Mouse (Mus musculus) hindbrain, postnatal 0 days (tissue): ENCODE results near the gene Nup214. TPM values are rescaled to one million over a fixed set of nuclear protein-coding genes. Genes with fewer than 3 reads are reported as not detected.

Experiments used
- ATAC-seq: fragments of 200-750 bp; cut with Nextera tagmentation; 2 replicates; pipeline ENCODE4 v1.8.0; 2017; ENCODE audit warnings: mild to moderate bottlenecking, moderate TSS enrichment, moderate library complexity
- DNase-seq: peaks from one replicate; pipeline ENCODE4 v3.0.0-alpha.2; 2015; ENCODE audit warnings: low spot score
- H3K27ac ChIP-seq: fragments of 300-500 bp; sonication (generic); 2 replicates; pipeline ENCODE4 v1.5.1; 2014; ENCODE audit warnings: mild to moderate bottlenecking
- H3K27me3 ChIP-seq: fragments of 300-500 bp; sonication (generic); 2 replicates; pipeline ENCODE4 v1.6.1; 2014; ENCODE audit warnings: low read length, mixed read lengths; ENCODE audit not compliant: insufficient read depth
- H3K36me3 ChIP-seq: fragments of 300-500 bp; sonication (generic); 2 replicates; pipeline ENCODE4 v1.6.1; 2014; ENCODE audit warnings: low read length, mixed read lengths; ENCODE audit not compliant: insufficient read depth
- H3K4me1 ChIP-seq: fragments of 300-500 bp; sonication (generic); 2 replicates; pipeline ENCODE4 v1.6.1; 2014; ENCODE audit warnings: antibody characterized with exemption, low read length, mixed read lengths; ENCODE audit not compliant: insufficient read depth
- H3K4me2 ChIP-seq: fragments of 300-500 bp; sonication (generic); 2 replicates; pipeline ENCODE4 v1.6.1; 2014; ENCODE audit warnings: low read depth, mild to moderate bottlenecking, low read length, moderate library complexity, mixed read lengths
- H3K4me3 ChIP-seq: fragments of 300-500 bp; sonication (generic); 2 replicates; pipeline ENCODE4 v1.5.1; 2014; ENCODE audit warnings: low read length
- H3K9ac ChIP-seq: fragments of 300-500 bp; sonication (generic); replicated peaks from 2 replicates; pipeline ENCODE4 v1.6.1; 2014; ENCODE audit warnings: mild to moderate bottlenecking, low read length, moderate library complexity, mixed read lengths
- H3K9me3 ChIP-seq: fragments of 300-500 bp; sonication (generic); 2 replicates; pipeline ENCODE4 v1.6.1; 2016; ENCODE audit warnings: low read length, mixed read lengths
- CTCF ChIP-seq: IDR thresholded peaks from 2 replicates; pipeline ENCODE4 v1.5.1; 2016; ENCODE audit warnings: antibody characterized with exemption, control low read depth, low read depth
- WGBS: fragments of 180-500 bp; shearing (Covaris S2); extraction: QIAGEN DNeasy Blood & Tissue Kit; methylation state at CpG from one replicate; pipeline ENCODE4 v1.1.7; 2014; 5-methylcytosine and 5-hydroxymethylcytosine counted together
- polyA plus RNA-seq: library from polyadenylated mRNA; unstranded; fragments of >200 nt; fragmentation: Nextera tagmentation; extraction: Ambion mirVana; gene quantifications from 2 replicates; pipeline ENCODE4 v1.2.1, GENCODE M21; 2015
- total RNA-seq: library from RNA; depleted of rRNA; stranded (reverse); fragments of >200 nt; gene quantifications from 2 replicates; pipeline ENCODE4 v1.2.3, GENCODE M21; 2014

Nup214 gene
- total and polyA plus RNA-seq, 2 experiments from 2014 or later, result 29.3 to 65.3 TPM

DNA sequence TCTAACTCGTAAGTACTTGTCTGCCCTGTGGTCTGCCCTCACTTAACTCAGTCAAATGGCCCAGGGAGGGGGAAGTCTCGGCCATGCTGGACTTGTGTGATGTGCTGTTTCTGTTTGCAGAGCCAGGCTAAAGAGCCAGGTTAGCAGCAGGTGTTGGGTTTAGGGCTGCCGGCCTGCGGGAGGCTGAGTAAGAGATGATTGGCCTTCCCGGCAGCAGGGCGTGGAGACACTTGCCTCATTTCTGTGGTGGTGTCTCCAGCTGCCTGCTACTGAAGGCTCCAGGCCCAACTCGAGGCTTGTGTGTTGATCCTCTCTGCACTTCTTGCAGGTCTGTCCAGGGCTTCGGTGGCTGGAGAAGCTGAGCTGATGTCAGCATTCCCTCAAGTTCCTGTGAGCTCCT lies 77.6 kb downstream of the Nup214 start:
- Histone ChIP-seq H3K4me1 (no peaks in the 10 kb centered on the region), H3K27ac (no peak overlapping the region), H3K27me3 (no peaks in the 10 kb centered on the region), H3K9ac (no peak overlapping the region), H3K9me3 (no peaks in the 10 kb centered on the region), H3K4me2 (no peak overlapping the region), H3K36me3 (peaks cover 8% of the 10 kb centered on the region; the same call in 1 of the 2 replicates), H3K4me3 (no peak overlapping the region)
- DNase-seq (no peak), ATAC-seq (no peak)
- 90% methylated on average over 8 of the region's 8 CpGs for WGBS
- no peak for TF ChIP-seq CTCF

DNA sequence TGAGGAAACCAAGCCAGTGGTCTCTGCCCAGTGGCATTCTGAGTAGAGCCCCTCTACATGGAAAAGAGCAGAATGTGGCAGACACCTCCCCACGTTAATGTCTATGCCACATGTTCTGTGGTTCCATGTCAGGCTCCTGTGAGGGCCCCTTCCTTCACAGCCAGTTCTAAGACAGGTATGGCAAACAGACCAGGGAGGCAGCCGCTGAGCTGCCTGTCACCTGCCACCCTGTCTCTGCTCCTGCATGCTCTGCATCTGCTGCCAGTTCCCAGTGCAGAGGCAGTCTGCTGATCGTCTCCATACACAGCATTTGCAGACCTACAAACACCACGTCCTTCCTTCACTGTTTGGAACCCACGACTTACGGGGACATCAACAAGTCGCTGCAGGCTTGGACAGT lies 78.2 kb downstream of the Nup214 start:
- TF ChIP-seq CTCF, result no peak
- H3K4me1 ChIP-seq, result no peaks in the 10 kb centered on the region
- no peak for ATAC-seq
- WGBS, result 90% methylated on average over 7 of the region's 7 CpGs
- DNase-seq, result no peak
- no peak overlapping the region for H3K9ac ChIP-seq
- H3K4me3 ChIP-seq, result no peak overlapping the region
- H3K9me3 ChIP-seq, result no peaks in the 10 kb centered on the region
- H3K27ac ChIP-seq, result no peak overlapping the region
- peaks cover 8% of the 10 kb centered on the region; the same call in 1 of the 2 replicates for H3K36me3 ChIP-seq
- H3K27me3 ChIP-seq, result no peaks in the 10 kb centered on the region
- no peak overlapping the region for H3K4me2 ChIP-seq

DNA sequence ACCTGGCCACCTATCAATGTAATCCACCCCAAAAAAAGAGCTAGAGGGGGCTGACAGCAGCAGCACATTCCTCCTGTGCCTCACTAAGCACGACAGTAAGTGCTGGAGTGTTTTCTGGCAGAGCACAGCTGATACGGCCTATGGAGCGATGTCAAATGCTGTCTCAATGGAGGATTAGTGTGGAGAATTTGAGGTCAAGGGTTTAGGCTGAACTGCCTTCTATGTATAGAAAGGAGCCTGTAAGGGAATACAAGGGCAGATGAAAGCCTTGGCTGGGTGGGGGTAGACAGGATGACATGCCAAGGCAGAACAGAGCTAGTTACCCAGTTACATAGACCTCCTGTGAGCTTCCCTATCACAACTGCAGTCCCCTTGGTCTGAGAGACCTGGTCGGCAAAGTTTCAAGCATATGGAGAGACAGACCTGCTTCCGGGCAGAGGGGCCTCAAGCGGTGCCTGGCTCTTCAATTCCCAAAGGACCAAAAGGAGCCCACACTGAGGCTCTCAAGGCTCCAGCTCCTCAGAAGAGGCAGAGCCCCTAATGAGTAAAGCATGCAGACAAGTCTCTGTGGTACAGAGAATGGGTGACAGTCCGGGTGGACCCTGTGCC lies 81.2 kb downstream of the Nup214 start:
- peaks cover 4% of the 10 kb centered on the region; the same call in 1 of the 2 replicates for H3K36me3 ChIP-seq
- no peaks in the 10 kb centered on the region for H3K27me3 ChIP-seq
- no peak overlapping the region for H3K4me2 ChIP-seq
- no peaks in the 10 kb centered on the region for H3K4me1 ChIP-seq
- H3K9ac ChIP-seq, result no peak overlapping the region
- H3K27ac ChIP-seq, result no peak overlapping the region
- H3K9me3 ChIP-seq, result no peaks in the 10 kb centered on the region
- no peak for TF ChIP-seq CTCF
- DNase-seq, result no peak
- no peak overlapping the region for H3K4me3 ChIP-seq
- ATAC-seq, result no peak
- WGBS, result 49% methylated on average over 7 of the region's 7 CpGs

DNA sequence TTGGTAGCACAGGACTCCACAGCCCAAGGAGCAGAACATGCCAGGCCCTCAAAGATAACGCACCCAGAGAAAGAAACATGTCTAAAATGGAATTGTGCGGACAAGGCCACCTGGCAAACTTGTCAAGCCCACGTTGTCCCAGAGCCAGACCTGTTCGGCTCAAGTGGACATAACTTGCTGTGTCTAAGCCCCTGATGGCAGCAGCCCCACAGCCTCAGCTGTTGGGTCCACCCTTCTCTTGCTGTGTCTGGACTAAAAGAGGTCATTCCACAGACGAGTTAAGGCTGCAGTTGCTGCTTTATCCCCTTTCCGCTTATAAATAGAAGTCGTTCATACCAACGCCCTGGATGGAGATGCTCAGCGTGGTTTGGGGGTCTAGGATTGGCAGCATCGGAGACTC lies 82.3 kb downstream of the Nup214 start:
- 73% methylated on average over 10 of the region's 10 CpGs for WGBS
- no peak for ATAC-seq
- Histone ChIP-seq H3K36me3 (peaks cover 3% of the 10 kb centered on the region; the same call in 1 of the 2 replicates), H3K4me2 (no peak overlapping the region), H3K9ac (no peak overlapping the region), H3K4me3 (no peak overlapping the region), H3K4me1 (no peaks in the 10 kb centered on the region), H3K27ac (no peak overlapping the region), H3K9me3 (no peaks in the 10 kb centered on the region), H3K27me3 (no peaks in the 10 kb centered on the region)
- no peak for DNase-seq
- no peak for TF ChIP-seq CTCF

DNA sequence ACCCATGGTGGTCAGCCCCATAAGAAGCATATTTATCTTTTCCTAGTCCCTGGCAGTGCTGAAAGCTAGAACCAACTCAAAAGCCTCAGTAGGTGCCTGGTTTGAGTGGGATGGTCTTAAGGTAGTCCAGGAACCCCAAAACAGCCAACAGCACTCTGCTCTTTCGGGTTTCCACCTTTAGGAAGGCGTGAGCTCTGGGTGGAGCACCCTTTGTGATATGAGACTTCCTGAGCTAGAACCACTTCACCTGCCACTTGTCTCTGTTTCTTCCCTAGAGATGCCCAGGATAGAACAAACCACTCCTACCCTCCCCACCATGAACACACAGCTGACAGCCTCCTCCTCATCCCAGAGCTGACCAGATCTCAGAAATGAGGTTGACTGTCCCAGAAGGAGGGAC lies 83.1 kb downstream of the Nup214 start:
- H3K4me2 ChIP-seq, result no peak overlapping the region
- TF ChIP-seq CTCF, result no peak
- no peak overlapping the region for H3K27ac ChIP-seq
- no peak overlapping the region for H3K9ac ChIP-seq
- DNase-seq, result no peak
- peaks cover 2% of the 10 kb centered on the region; the same call in 1 of the 2 replicates for H3K36me3 ChIP-seq
- H3K4me3 ChIP-seq, result no peak overlapping the region
- H3K9me3 ChIP-seq, result no peaks in the 10 kb centered on the region
- no peaks in the 10 kb centered on the region for H3K4me1 ChIP-seq
- WGBS, result 95% methylated on average over 2 of the region's 2 CpGs
- no peak for ATAC-seq
- H3K27me3 ChIP-seq, result no peaks in the 10 kb centered on the region

DNA sequence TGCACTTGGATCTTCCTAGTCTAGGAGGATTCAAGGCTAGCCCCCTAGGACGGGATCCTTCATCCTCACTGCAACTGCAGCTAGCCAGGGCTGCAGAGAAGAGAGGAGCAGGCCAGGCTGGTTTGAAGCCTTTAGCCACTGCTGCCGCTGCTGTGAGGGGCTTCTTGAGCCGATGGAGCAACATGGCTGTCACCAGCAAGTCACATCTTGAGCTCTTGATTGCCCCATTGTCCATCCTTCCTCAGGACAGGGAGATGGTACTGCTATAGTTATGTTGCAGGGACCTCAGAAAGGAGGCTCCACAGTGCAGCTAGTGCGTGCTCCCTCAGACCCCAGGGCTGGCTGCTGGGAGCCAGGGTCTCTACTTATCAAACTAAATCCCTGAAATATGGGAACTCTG lies 83.6 kb downstream of the Nup214 start:
- H3K4me3 ChIP-seq, result no peak overlapping the region
- 74% methylated on average over 4 of the region's 4 CpGs for WGBS
- no peak for ATAC-seq

DNA sequence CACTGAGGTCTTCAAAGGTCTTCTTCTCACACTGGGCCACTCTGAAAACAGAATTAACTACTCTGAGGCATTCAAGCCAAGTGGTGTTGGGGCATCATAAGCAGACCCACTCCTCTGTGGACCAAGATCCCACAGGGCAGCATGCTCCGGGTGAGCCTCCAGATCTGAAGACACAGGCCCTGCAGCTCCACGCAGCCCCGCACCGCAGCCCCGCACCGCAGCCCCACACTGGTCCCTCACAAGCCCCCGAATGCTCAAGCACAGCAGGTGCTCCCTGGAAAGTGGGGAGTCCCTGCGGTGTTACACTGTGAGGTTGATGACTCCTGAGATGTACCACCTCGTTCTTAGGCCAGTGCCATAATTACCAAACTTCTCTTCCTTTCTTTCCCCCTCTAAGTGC lies 84.0 kb downstream of the Nup214 start:
- Histone ChIP-seq H3K9ac (no peak overlapping the region), H3K9me3 (no peaks in the 10 kb centered on the region), H3K27ac (no peak overlapping the region), H3K27me3 (no peaks in the 10 kb centered on the region), H3K4me1 (no peaks in the 10 kb centered on the region), H3K4me2 (no peak overlapping the region), H3K36me3 (no peaks in the 10 kb centered on the region), H3K4me3 (no peak overlapping the region)
- DNase-seq (no peak), ATAC-seq (no peak)
- no peak for TF ChIP-seq CTCF
- WGBS, result 70% methylated on average over 9 of the region's 9 CpGs

More for the DNA sequence above, 83.6 kb downstream of the Nup214 start:
- no peak overlapping the region for H3K9ac ChIP-seq
- no peaks in the 10 kb centered on the region for H3K4me1 ChIP-seq
- TF ChIP-seq CTCF, result no peak
- H3K36me3 ChIP-seq, result no peaks in the 10 kb centered on the region
- no peaks in the 10 kb centered on the region for H3K27me3 ChIP-seq
- no peak for DNase-seq
- H3K4me2 ChIP-seq, result no peak overlapping the region
- no peak overlapping the region for H3K27ac ChIP-seq
- no peaks in the 10 kb centered on the region for H3K9me3 ChIP-seq
